9 mouse cellular contexts compared by ENCODE assay signal in the genomic region with DNA sequence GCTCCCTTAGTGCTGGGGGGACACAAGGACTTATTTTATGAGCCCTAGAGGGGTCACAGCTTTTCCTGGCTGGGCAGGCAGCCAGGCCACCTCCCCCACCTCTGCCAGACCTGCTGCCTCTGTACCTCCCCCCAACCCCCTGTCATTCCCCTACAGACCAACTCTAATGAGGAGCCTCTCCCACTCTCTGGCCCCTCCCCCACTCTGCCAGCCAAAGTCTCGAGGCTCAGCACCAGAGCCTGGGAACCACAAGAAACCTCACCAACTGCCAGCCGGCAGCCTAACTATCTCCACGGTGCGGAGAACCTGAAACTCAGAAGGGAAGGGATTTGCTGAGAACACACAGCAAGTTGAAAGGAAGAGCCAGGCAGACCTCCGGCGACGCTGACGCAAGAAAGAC. TPM values are rescaled to one million over a fixed set of nuclear protein-coding genes. Genes with fewer than 3 reads are reported as not detected.
DNase-seq lines count a peak whose midpoint lies in the region; ATAC-seq lines count a peak whose summit lies in the region.
"Had no signal": no experiment of that assay in that cellular context is flagged by ENCODE, and none has a peak within 500 bp of the region (broad histone marks: within the 10 kb centered on the region; RNA-seq: fewer than 3 reads in every experiment).

No protein-coding gene starts in this region.

- 6% methylated on average over 8 of the region's 8 CpGs for WGBS in kidney, embryonic 16.5 days
- under 1% methylated on average over 8 of the region's 8 CpGs for WGBS in hindbrain, embryonic 14.5 days
- 2% methylated on average over 8 of the region's 8 CpGs for WGBS in midbrain, embryonic 14.5 days

- peaks cover 17% of the 10 kb centered on the region for H3K4me1 ChIP-seq in kidney, embryonic 16.5 days (ENCODE audit: insufficient read depth, low read length)
- H3K4me1 ChIP-seq in hindbrain, embryonic 14.5 days (replicated peaks; ENCODE audit: control insufficient read depth, insufficient read depth, low read length) = 0 out of 2 replicates have a peak, but pooled peaks cover 7% of the 10 kb centered on the region
- H3K4me1 ChIP-seq in midbrain, embryonic 14.5 days (ENCODE audit: control insufficient read depth, insufficient read depth, low read length) = peaks cover 13% of the 10 kb centered on the region; the same call in 1 of the 2 replicates

- H3K27me3 ChIP-seq in kidney, embryonic 16.5 days (ENCODE audit: insufficient read depth, low read length) = no peaks in the 10 kb centered on the region
- no peaks in the 10 kb centered on the region for H3K27me3 ChIP-seq in hindbrain, embryonic 14.5 days (ENCODE audit: control insufficient read depth, insufficient read depth, low read length)
- no peaks in the 10 kb centered on the region for H3K27me3 ChIP-seq in midbrain, embryonic 14.5 days (ENCODE audit: control insufficient read depth, insufficient read depth, low read length)

- no peak for ATAC-seq in kidney, embryonic 16.5 days (ENCODE audit: low FRiP score, low TSS enrichment)
- ATAC-seq in hindbrain, embryonic 14.5 days (ENCODE audit: low FRiP score) = no peak
- ATAC-seq in midbrain, embryonic 14.5 days (ENCODE audit: low FRiP score, low TSS enrichment) = no peak
- ATAC-seq in granulocyte monocyte progenitor cell, adult 5-6 weeks (replicated peaks; ENCODE audit: poor library complexity, severe bottlenecking) = no peak

- H3K9me3 ChIP-seq in kidney, embryonic 16.5 days (ENCODE audit: low read length) = no peaks in the 10 kb centered on the region
- no peaks in the 10 kb centered on the region for H3K9me3 ChIP-seq in hindbrain, embryonic 14.5 days (ENCODE audit: control insufficient read depth, low read length)
- H3K9me3 ChIP-seq in midbrain, embryonic 14.5 days (ENCODE audit: control insufficient read depth, low read length) = no peaks in the 10 kb centered on the region

- no peaks in the 10 kb centered on the region for H3K36me3 ChIP-seq in kidney, embryonic 16.5 days (ENCODE audit: insufficient read depth, low read length)
- H3K36me3 ChIP-seq in hindbrain, embryonic 14.5 days (replicated peaks; ENCODE audit: control insufficient read depth, insufficient read depth) = no peaks in the 10 kb centered on the region
- no peaks in the 10 kb centered on the region for H3K36me3 ChIP-seq in midbrain, embryonic 14.5 days (ENCODE audit: control insufficient read depth, insufficient read depth, low read length)

- H3K4me3 ChIP-seq in kidney, embryonic 16.5 days (ENCODE audit: low read length) = 0 out of 2 replicates have a peak overlapping the region, but pooled peaks have one; percentile 5
- H3K4me3 ChIP-seq in hindbrain, embryonic 14.5 days (replicated peaks; ENCODE audit: low read length) = no peak overlapping the region
- H3K4me3 ChIP-seq in midbrain, embryonic 14.5 days (replicated peaks; ENCODE audit: low read depth, low read length) = no peak overlapping the region

- DNase-seq in kidney, postnatal 14 days = no peak
- DNase-seq in embryo, embryonic 9.5 days (ENCODE audit: extremely low spot score) = peak; percentile 59
- DNase-seq in hindbrain, embryonic 14.5 days (ENCODE audit: low spot score) = no peak
- peak; percentile 62 for DNase-seq in midbrain, embryonic 14.5 days
- DNase-seq in gastrocnemius, postnatal 10 days = no peak
- no peak for DNase-seq in spleen, postnatal 14 days (ENCODE audit: low spot score in 2 of 2)

- peak overlapping the region; percentile 13; the same call in 1 of the 2 replicates for H3K9ac ChIP-seq in kidney, embryonic 16.5 days (replicated peaks; ENCODE audit: low read length)
- H3K9ac ChIP-seq in hindbrain, embryonic 14.5 days = peak overlapping the region; percentile 1; the same call in 1 of the 2 replicates
- no peak overlapping the region for H3K9ac ChIP-seq in midbrain, embryonic 14.5 days (replicated peaks; ENCODE audit: low read length)

- no peak overlapping the region for H3K27ac ChIP-seq in kidney, embryonic 16.5 days (ENCODE audit: low read length)
- no peak overlapping the region for H3K27ac ChIP-seq in hindbrain, embryonic 14.5 days
- no peak overlapping the region for H3K27ac ChIP-seq in midbrain, embryonic 14.5 days (replicated peaks; ENCODE audit: low read depth, low read length)

- peak overlapping the region; percentile 44 for H3K4me2 ChIP-seq in kidney, embryonic 16.5 days (replicated peaks; ENCODE audit: low read depth, low read length)
- peak overlapping the region; percentile 22 for H3K4me2 ChIP-seq in hindbrain, embryonic 14.5 days (replicated peaks)
- peak overlapping the region; percentile 31; the same call in 1 of the 2 replicates for H3K4me2 ChIP-seq in midbrain, embryonic 14.5 days (ENCODE audit: low read length)

RNA-seq across cellular contexts. Expression of gene Gdf5, which starts 1.7 kb away (rescaled TPM):
- polyA plus RNA-seq in kidney, embryonic 16.5 days (2015; fragmentation: Nextera tagmentation; extraction: Ambion mirVana) = 0.64 and 1.3 TPM in 2 replicates
- 2.3 and 3.1 TPM in 2 replicates for polyA plus RNA-seq in hindbrain, embryonic 14.5 days (2014; fragmentation: Nextera tagmentation; extraction: Ambion mirVana)
- 0.36 and 0.70 TPM in 2 replicates for polyA plus RNA-seq in midbrain, embryonic 14.5 days (2014; fragmentation: Nextera tagmentation; extraction: Ambion mirVana)
- total RNA-seq in gastrocnemius, postnatal 10 days (2021) = under 1 TPM in 1 of 2 experiments, not detected in 1; 0.14 TPM
- not detected in 2 replicates for total RNA-seq in granulocyte monocyte progenitor cell, adult 5-6 weeks (2014; fragmentation: Nextera tagmentation)
- total RNA-seq in granulocyte monocyte progenitor cell, adult 5-6 weeks (2017) = not detected in 2 replicates
- total RNA-seq: hematopoietic stem cell, adult 5-6 weeks had no signal

RNA-seq across cellular contexts. Expression of gene Gm15557, which starts 2.9 kb away (rescaled TPM):
- polyA plus RNA-seq in kidney, embryonic 16.5 days (2015; fragmentation: Nextera tagmentation; extraction: Ambion mirVana) = not detected in 2 replicates
- polyA plus RNA-seq in hindbrain, embryonic 14.5 days (2014; fragmentation: Nextera tagmentation; extraction: Ambion mirVana) = not detected in 2 replicates
- polyA plus RNA-seq in midbrain, embryonic 14.5 days (2014; fragmentation: Nextera tagmentation; extraction: Ambion mirVana) = not detected in 2 replicates
- not detected for total RNA-seq in gastrocnemius, postnatal 10 days (2021)
- not detected in 2 replicates for total RNA-seq in granulocyte monocyte progenitor cell, adult 5-6 weeks (2014; fragmentation: Nextera tagmentation)
- total RNA-seq in granulocyte monocyte progenitor cell, adult 5-6 weeks (2017) = not detected in 2 replicates
- total RNA-seq: hematopoietic stem cell, adult 5-6 weeks had no signal

RNA-seq across cellular contexts. Expression of gene Cep250, which starts 12.8 kb away (rescaled TPM):
- polyA plus RNA-seq in kidney, embryonic 16.5 days (2015; fragmentation: Nextera tagmentation; extraction: Ambion mirVana) = 18.1 and 19.8 TPM in 2 replicates
- 11.9 and 14.2 TPM in 2 replicates for polyA plus RNA-seq in hindbrain, embryonic 14.5 days (2014; fragmentation: Nextera tagmentation; extraction: Ambion mirVana)
- 10.6 and 12.8 TPM in 2 replicates for polyA plus RNA-seq in midbrain, embryonic 14.5 days (2014; fragmentation: Nextera tagmentation; extraction: Ambion mirVana)
- 10 to 100 TPM in 1 of 2 experiments, 1 to 10 TPM in 1; 7.8 to 11.7 TPM for total RNA-seq in gastrocnemius, postnatal 10 days (2021)
- 33.3 and 44.4 TPM in 2 replicates for total RNA-seq in granulocyte monocyte progenitor cell, adult 5-6 weeks (2014; fragmentation: Nextera tagmentation)
- 39.0 and 41.6 TPM in 2 replicates for total RNA-seq in granulocyte monocyte progenitor cell, adult 5-6 weeks (2017)

RNA-seq across cellular contexts. Expression of gene Uqcc1, which starts 13.4 kb away (rescaled TPM):
- 84.1 and 94.3 TPM in 2 replicates for polyA plus RNA-seq in kidney, embryonic 16.5 days (2015; fragmentation: Nextera tagmentation; extraction: Ambion mirVana)
- polyA plus RNA-seq in hindbrain, embryonic 14.5 days (2014; fragmentation: Nextera tagmentation; extraction: Ambion mirVana) = 72.7 TPM in 2 replicates
- 45.0 and 58.6 TPM in 2 replicates for polyA plus RNA-seq in midbrain, embryonic 14.5 days (2014; fragmentation: Nextera tagmentation; extraction: Ambion mirVana)
- 100 to 1,000 TPM in 1 of 2 experiments, 10 to 100 TPM in 1; 92.3 to 108 TPM for total RNA-seq in gastrocnemius, postnatal 10 days (2021)
- 37.9 and 39.5 TPM in 2 replicates for total RNA-seq in granulocyte monocyte progenitor cell, adult 5-6 weeks (2014; fragmentation: Nextera tagmentation)
- total RNA-seq in granulocyte monocyte progenitor cell, adult 5-6 weeks (2017) = 66.6 and 71.5 TPM in 2 replicates

Comparison
In these comparisons a context has a peak if more than half of its experiments do, and no peak if none do; other contexts are left out.
1. DNase-seq: peak in embryo, embryonic 9.5 days (single experiment) and midbrain, embryonic 14.5 days (single experiment); none in kidney, postnatal 14 days (single experiment), hindbrain, embryonic 14.5 days (single experiment), gastrocnemius, postnatal 10 days (single experiment) and spleen, postnatal 14 days (0 of 2).
2. Peak in every context shown above with its lines, with median percentiles within 50 percentile points of each other: H3K4me2 ChIP-seq.